Mouse (Mus musculus): ENCODE measurements around the gene Lsm10.

DNA sequence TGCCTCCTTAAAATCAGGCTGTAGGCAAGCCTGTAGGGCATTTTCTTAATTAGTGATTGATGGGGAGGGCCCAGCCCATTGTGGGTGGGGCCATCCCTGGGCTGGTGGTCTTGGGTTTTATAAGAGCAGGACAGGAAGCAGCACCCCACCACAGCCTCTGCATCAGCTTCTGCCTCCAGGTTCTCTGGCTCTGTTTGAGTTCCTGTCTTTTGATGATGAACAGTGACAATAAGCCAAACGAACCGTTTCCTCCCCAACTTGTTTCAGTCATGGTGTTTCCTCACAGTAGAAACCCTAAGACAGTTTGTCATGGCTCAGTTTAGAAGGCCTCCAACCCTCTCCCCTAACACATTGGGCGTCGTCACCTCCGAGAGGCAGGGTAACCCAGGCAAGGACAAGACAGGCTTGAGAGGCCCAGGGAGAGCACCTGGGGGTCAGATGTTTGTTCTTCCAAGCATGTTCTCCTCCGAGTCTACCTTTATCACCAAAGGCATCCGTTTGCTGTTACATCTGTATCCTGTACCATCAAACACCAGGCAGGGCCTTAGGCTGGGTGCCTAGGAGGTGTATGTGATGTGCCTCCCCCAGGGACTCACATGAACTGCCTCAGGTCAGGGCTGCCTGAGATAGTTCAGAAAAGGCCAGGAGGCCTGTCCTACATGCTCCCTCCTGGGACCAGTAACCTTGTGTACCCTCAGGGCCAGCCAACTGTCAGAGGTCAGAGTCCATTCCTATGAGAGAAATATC is 6.1 kb upstream of the Lsm10 start:
- TF ChIP-seq CTCF (IDR thresholded peaks at IDR 0.05; ENCODE audit: extremely low read depth, insufficient read depth, insufficient read length, insufficient replicate concordance) (no peak), POLR2A (IDR thresholded peaks at IDR 0.05; ENCODE audit: low read depth, low read length) (no peak)

All from spleen, adult 2 months (tissue).